Mouse (Mus musculus): ENCODE data around the gene Oscp1.

GRCm38 (mm10) chr4:126018966-126019538 is 39.3 kb upstream of the Oscp1 start:
- TF ChIP-seq CTCF (IDR thresholded peaks at IDR 0.05; ENCODE audit: control insufficient read depth, insufficient read depth, insufficient read length), result no peak
- no peak for TF ChIP-seq USF1 (IDR thresholded peaks at IDR 0.05; ENCODE audit: low read depth)
- TF ChIP-seq CEBPB (IDR thresholded peaks at IDR 0.05; ENCODE audit: low read depth), result no peak
- TF ChIP-seq MYOD1 (IDR thresholded peaks at IDR 0.05; ENCODE audit: control insufficient read depth, insufficient read length, low read depth), result no peak
- no peak for TF ChIP-seq MAX (IDR thresholded peaks at IDR 0.05)
- TF ChIP-seq MYOG (IDR thresholded peaks at IDR 0.05; ENCODE audit: control insufficient read depth, extremely low read depth, insufficient read length), result no peak
- TF ChIP-seq FOSL1 (IDR thresholded peaks at IDR 0.05; ENCODE audit: insufficient read depth, low read length, poor library complexity, severe bottlenecking), result no peak

All from C2C12 (cell line).